Mouse (Mus musculus): ENCODE data around the gene Gpr62. TPM values are rescaled to one million over a fixed set of nuclear protein-coding genes. Genes with fewer than 3 reads are reported as not detected.
"Not testable (repeated sequence)": the region's sequence is repeated elsewhere in the genome, so short reads cannot be mapped to it uniquely, and the experiment has no call there.

Gpr62 gene
- under 1 TPM in 1 of 2 experiments, not detected in 1; 0.30 TPM for total RNA-seq (2021)
- long read RNA-seq, experiment 1: 0 reads
- long read RNA-seq, experiment 2: 0 reads

- intact Hi-C loops (cut with DNase I): no loop called here
- DNase-seq: peak in 1 of 2 experiments; percentile 3
These were observed at the start of gene Gpr62 for GRCm38 (mm10) chr9:106465571-106466200. Gene Gpr62, minus strand, starts transcription at chr9:106465938.

GRCm38 (mm10) chr9:106514273-106514672, 48.5 kb upstream of the Gpr62 start, which contains the start of gene Iqcf5:
Gene Iqcf5, plus strand, starts transcription at chr9:106514573.
- no peak for DNase-seq
- intact Hi-C loops (cut with DNase I): no loop called here

GRCm38 (mm10) chr9:106513566-106513965, 47.8 kb upstream of the Gpr62 start:
- intact Hi-C loops (cut with DNase I): no loop called here
- no peak for DNase-seq

- DNase-seq: no peak
- intact Hi-C loops (cut with DNase I): no loop called here
These were observed 47.2 kb upstream of the Gpr62 start for GRCm38 (mm10) chr9:106512729-106513450.

- intact Hi-C loops (cut with DNase I): no loop called here
These were observed 43.6 kb upstream of the Gpr62 start for GRCm38 (mm10) chr9:106509356-106509755.

GRCm38 (mm10) chr9:106504246-106504645, 38.5 kb upstream of the Gpr62 start:
- intact Hi-C loops (cut with DNase I): no loop called here
- DNase-seq: no peak

More at GRCm38 (mm10) chr9:106509356-106509755, 43.6 kb upstream of the Gpr62 start:
- DNase-seq: no peak

GRCm38 (mm10) chr9:106501846-106502245, 36.1 kb upstream of the Gpr62 start:
- intact Hi-C loops (cut with DNase I): no loop called here
- DNase-seq: no peak

GRCm38 (mm10) chr9:106499667-106500066, 33.9 kb upstream of the Gpr62 start, which contains the start of gene Iqcf1:
Gene Iqcf1, plus strand, starts transcription at chr9:106499967.
- intact Hi-C loops (cut with DNase I): no loop called here
- no peak for DNase-seq

GRCm38 (mm10) chr9:106487602-106488001, 21.9 kb upstream of the Gpr62 start:
- intact Hi-C loops (cut with DNase I); DNase-seq: not testable (repeated sequence)

- no peak for DNase-seq
- intact Hi-C loops (cut with DNase I): no loop called here
These were observed 19.3 kb upstream of the Gpr62 start for GRCm38 (mm10) chr9:106485076-106485475.

GRCm38 (mm10) chr9:106483606-106484005, 17.9 kb upstream of the Gpr62 start:
- intact Hi-C loops (cut with DNase I): no loop called here
- no peak for DNase-seq

GRCm38 (mm10) chr9:106483136-106483535, 17.4 kb upstream of the Gpr62 start:
- intact Hi-C loops (cut with DNase I): no loop called here
- DNase-seq: no peak

- intact Hi-C loops (cut with DNase I): no loop called here
- peak in 1 of 2 experiments; percentile 2 for DNase-seq
These were observed 16.9 kb upstream of the Gpr62 start for GRCm38 (mm10) chr9:106482578-106483115.

- intact Hi-C loops (cut with DNase I): no loop called here
- peak in 1 of 2 experiments; percentile 3 for DNase-seq
These were observed 15.9 kb upstream of the Gpr62 start for GRCm38 (mm10) chr9:106481676-106482075.

GRCm38 (mm10) chr9:106481075-106481474, 15.3 kb upstream of the Gpr62 start:
- intact Hi-C loops (cut with DNase I): no loop called here
- DNase-seq: peak in 1 of 2 experiments; percentile 3

- peak in 1 of 2 experiments; percentile 0 for DNase-seq
- intact Hi-C loops (cut with DNase I): no loop called here
These were observed 14.8 kb upstream of the Gpr62 start for GRCm38 (mm10) chr9:106480541-106480940.

GRCm38 (mm10) chr9:106478101-106478500, 12.4 kb upstream of the Gpr62 start:
- DNase-seq: peak in 1 of 2 experiments; percentile 1
- intact Hi-C loops (cut with DNase I): loop anchor here (5.0 kb wide), 2 partner anchors 111 to 176 kb away; partner anchors contain the start of gene Dusp7

GRCm38 (mm10) chr9:106477649-106478048, 11.9 kb upstream of the Gpr62 start:
- intact Hi-C loops (cut with DNase I): loop anchor here (2.0 to 5.0 kb wide), 4 partner anchors 29 to 189 kb away; partner anchors contain the start of gene Dusp7
- DNase-seq: peak; percentile 5 to 12

GRCm38 (mm10) chr9:106476924-106477484, 11.3 kb upstream of the Gpr62 start, which contains the start of gene Parp3:
Gene Parp3, minus strand, starts transcription at chr9:106476949.
- intact Hi-C loops (cut with DNase I): loop anchor here (2.0 to 5.0 kb wide), 4 partner anchors 28 to 188 kb away; partner anchors contain the start of gene Dusp7
- peak; percentile 98 for DNase-seq
